Mouse (Mus musculus) intestine, embryonic 14.5 days (tissue): ENCODE results near the gene Cpne6. TPM values are rescaled to one million over a fixed set of nuclear protein-coding genes. Genes with fewer than 3 reads are reported as not detected.

Source experiments
- ATAC-seq: fragments of 200-750 bp; cut with Nextera tagmentation; replicated peaks from 2 replicates; pipeline ENCODE4 v1.8.0; 2017; ENCODE audit warnings: low read depth, moderate number of reproducible peaks, moderate TSS enrichment, moderate library complexity; ENCODE audit not compliant: low FRiP score, low TSS enrichment
- DNase-seq: peaks from one replicate; pipeline ENCODE4 v3.0.0-alpha.2; 2018; ENCODE audit warnings: low spot score
- H3K27ac ChIP-seq: fragments of 300-500 bp; sonication (generic); 2 replicates; pipeline ENCODE4 v1.5.1; 2014; ENCODE audit warnings: low read depth, mild to moderate bottlenecking, control low read depth
- H3K27me3 ChIP-seq: fragments of 300-500 bp; sonication (generic); replicated peaks from 2 replicates; pipeline ENCODE4 v1.6.1; 2014; ENCODE audit warnings: low read length, control low read depth; ENCODE audit not compliant: control insufficient read depth, insufficient read depth
- H3K36me3 ChIP-seq: fragments of 300-500 bp; sonication (generic); 2 replicates; pipeline ENCODE4 v1.6.1; 2014; ENCODE audit warnings: low read length, control low read depth; ENCODE audit not compliant: control insufficient read depth, insufficient read depth
- H3K4me1 ChIP-seq: fragments of 300-500 bp; sonication (generic); replicated peaks from 2 replicates; pipeline ENCODE4 v1.6.1; 2014; ENCODE audit warnings: low read length, control low read depth, mixed read lengths; ENCODE audit not compliant: control insufficient read depth, insufficient read depth
- H3K4me2 ChIP-seq: fragments of 300-500 bp; sonication (generic); 2 replicates; pipeline ENCODE4 v1.6.1; 2014; ENCODE audit warnings: low read length
- H3K4me3 ChIP-seq: fragments of 300-500 bp; sonication (generic); 2 replicates; pipeline ENCODE4 v1.5.1; 2014; ENCODE audit warnings: low read depth, low read length, control low read depth, mixed read lengths
- H3K9ac ChIP-seq: fragments of 300-500 bp; sonication (generic); 2 replicates; pipeline ENCODE4 v1.6.1; 2014; ENCODE audit warnings: mild to moderate bottlenecking, low read length
- H3K9me3 ChIP-seq: fragments of 300-500 bp; sonication (generic); 2 replicates; pipeline ENCODE4 v1.6.1; 2016; ENCODE audit warnings: low read length, control low read depth; ENCODE audit not compliant: control insufficient read depth
- WGBS: fragments of 180-500 bp; shearing (Covaris S2); extraction: QIAGEN DNeasy Blood & Tissue Kit; methylation state at CpG from one replicate; pipeline ENCODE4 v1.1.7; 2014; 5-methylcytosine and 5-hydroxymethylcytosine counted together
- polyA plus RNA-seq: library from polyadenylated mRNA; unstranded; fragments of >200 nt; fragmentation: Nextera tagmentation; extraction: Ambion mirVana; gene quantifications from 2 replicates; pipeline ENCODE4 v1.2.1, GENCODE M21; 2014

Gene Cpne6
- polyA plus RNA-seq, 1 experiment from 2014 or later = 0.37 TPM

DNA sequence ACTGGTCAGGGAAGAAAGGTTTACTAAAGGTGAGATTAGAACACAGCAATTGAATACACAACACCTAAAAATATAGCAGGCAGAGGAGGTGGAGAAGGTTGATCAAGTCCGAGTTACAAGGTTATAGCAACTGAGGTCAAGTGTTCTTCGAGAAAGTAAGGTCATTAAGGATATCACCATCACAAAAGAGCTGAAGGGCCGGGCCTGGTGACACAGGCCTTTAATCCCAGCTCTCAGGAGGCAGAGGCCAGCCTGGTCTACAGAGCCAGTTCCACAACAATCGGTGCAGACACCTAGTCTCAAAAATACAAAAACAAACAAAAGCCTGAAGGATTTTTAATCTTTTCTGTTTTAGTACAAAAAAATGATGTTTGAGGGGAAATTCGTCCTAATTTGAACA is 41.1 kb downstream of the Cpne6 start:
- Histone ChIP-seq H3K9ac (no peak overlapping the region), H3K4me3 (no peak overlapping the region), H3K27me3 (no peaks in the 10 kb centered on the region), H3K36me3 (peaks cover 41% of the 10 kb centered on the region), H3K27ac (no peak overlapping the region), H3K4me2 (no peak overlapping the region), H3K9me3 (no peaks in the 10 kb centered on the region), H3K4me1 (no peaks in the 10 kb centered on the region)
- WGBS = 65% methylated on average over 5 of the region's 5 CpGs
- ATAC-seq (no peak), DNase-seq (no peak)

DNA sequence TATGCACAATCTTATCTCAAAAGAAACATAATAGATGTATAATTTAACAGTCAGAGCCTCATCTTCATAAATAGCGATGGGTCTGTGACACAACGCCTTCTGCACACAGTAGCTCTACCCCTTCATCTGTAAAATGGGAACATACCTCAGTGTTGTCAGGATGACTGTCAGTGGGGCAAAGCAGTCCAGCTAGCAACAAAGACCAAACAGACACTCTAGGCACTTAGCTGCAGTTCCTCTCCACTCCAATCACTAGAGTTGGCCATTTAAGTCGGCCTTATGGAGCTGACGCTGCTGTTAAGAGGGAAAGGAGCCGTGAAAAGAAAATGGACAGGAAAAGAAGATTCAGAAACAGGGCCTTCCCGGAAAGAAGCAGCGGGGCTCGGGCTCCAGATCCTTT is 41.5 kb downstream of the Cpne6 start:
- WGBS = 90% methylated on average over 8 of the region's 8 CpGs
- Histone ChIP-seq H3K4me2 (no peak overlapping the region), H3K9ac (no peak overlapping the region), H3K4me1 (no peaks in the 10 kb centered on the region), H3K4me3 (no peak overlapping the region), H3K9me3 (no peaks in the 10 kb centered on the region), H3K36me3 (peaks cover 36% of the 10 kb centered on the region), H3K27ac (no peak overlapping the region), H3K27me3 (no peaks in the 10 kb centered on the region)
- no peak for ATAC-seq
- DNase-seq = no peak

DNA sequence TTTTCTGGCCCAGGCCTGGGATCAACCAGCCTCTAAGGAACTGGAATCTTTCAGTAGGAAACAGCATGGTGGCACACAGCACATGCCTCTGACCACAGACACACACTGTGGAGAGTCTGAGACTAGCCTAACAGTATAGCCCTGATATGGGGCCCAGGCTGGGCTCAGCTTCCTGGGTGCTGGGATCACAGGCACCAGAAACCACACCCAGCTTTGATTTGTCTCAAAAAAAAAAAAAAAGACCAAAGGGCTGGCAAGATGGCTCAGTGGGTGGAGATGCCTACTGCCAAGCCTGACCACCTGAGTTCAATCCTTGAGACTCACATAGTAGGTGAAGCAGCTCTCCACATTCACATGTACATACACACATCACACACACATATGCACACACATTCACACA is 44.4 kb downstream of the Cpne6 start:
- no peaks in the 10 kb centered on the region for H3K27me3 ChIP-seq
- DNase-seq (no peak), ATAC-seq (no peak)
- H3K4me3 ChIP-seq = no peak overlapping the region
- H3K4me1 ChIP-seq = 0 out of 2 replicates have a peak, but pooled peaks cover 10% of the 10 kb centered on the region
- no peaks in the 10 kb centered on the region for H3K9me3 ChIP-seq
- no peak overlapping the region for H3K4me2 ChIP-seq
- H3K36me3 ChIP-seq = peaks cover 8% of the 10 kb centered on the region
- no peak overlapping the region for H3K27ac ChIP-seq
- no peak overlapping the region for H3K9ac ChIP-seq

DNA sequence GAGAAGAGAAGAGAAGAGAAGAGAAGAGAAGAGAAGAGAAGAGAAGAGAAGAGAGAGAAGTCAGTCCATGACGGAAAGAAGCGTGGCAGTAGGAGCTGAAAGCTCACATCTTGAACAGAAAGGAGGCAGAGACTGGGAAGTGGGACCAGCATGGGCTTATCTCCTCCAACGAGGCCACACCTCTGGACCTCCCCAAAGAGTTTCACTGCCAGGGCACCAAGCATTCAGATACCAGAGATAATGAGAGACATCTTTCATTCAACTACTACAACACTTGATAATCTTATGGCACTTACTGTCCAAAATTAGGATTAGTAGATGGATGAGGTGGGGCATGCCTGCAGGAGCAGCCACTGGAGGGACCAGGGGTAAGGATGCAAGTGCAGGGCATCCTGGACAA is 45.5 kb downstream of the Cpne6 start:
- Histone ChIP-seq H3K9me3 (no peaks in the 10 kb centered on the region), H3K27ac (no peak overlapping the region), H3K36me3 (no peaks in the 10 kb centered on the region), H3K27me3 (no peaks in the 10 kb centered on the region), H3K4me3 (no peak overlapping the region), H3K9ac (no peak overlapping the region), H3K4me1 (0 out of 2 replicates have a peak, but pooled peaks cover 10% of the 10 kb centered on the region), H3K4me2 (no peak overlapping the region)
- DNase-seq (no peak), ATAC-seq (no peak)
- WGBS = 79% methylated on average over 3 of the region's 3 CpGs

DNA sequence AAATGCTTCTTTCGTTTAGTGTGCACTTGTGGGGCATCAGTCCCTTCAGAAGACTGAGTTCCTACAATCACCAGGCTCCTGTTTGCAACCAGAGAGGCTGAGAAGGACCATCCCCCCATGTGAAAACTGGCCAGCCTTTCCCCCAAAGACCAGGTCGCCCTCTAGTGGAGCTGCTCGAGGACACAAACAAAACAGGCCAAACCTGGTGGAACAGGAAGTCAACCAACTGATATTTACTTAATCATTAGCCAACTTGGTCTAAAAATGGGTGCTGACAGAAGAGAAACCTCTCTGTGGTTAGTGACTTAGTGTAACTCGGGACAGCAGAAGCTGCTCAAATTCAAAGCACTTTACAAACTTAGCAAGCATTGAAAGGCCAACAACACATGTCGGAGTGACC is 46.8 kb downstream of the Cpne6 start:
- H3K36me3 ChIP-seq = no peaks in the 10 kb centered on the region
- no peak overlapping the region for H3K9ac ChIP-seq
- H3K9me3 ChIP-seq = no peaks in the 10 kb centered on the region
- 28% methylated on average over 5 of the region's 5 CpGs for WGBS
- H3K4me1 ChIP-seq = peaks cover 20% of the 10 kb centered on the region
- H3K27ac ChIP-seq = 0 out of 2 replicates have a peak overlapping the region, but pooled peaks have one; percentile 43
- ATAC-seq (no peak), DNase-seq (peak; percentile 84)
- no peak overlapping the region for H3K4me2 ChIP-seq
- H3K27me3 ChIP-seq = no peaks in the 10 kb centered on the region
- H3K4me3 ChIP-seq = no peak overlapping the region

DNA sequence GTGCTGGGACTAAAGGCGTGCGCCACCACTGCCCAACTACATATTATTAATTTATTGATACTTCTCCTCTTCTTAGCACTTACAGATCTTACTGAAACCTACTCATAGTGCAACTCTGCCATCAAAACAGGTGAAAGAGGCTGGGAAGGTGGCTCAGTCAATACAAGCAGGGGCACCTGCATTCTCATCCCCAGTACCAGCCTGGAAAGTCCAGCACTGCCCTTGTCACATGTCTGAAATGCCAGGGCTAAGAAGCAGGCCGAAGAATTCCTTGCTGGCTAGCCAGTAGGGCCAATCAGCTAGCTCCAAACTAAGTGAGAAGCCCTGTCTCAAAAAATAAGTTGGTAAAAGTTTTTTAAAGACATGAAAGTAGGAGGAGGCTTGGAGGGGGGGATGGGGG is 47.3 kb downstream of the Cpne6 start:
- Histone ChIP-seq H3K4me2 (no peak overlapping the region), H3K4me3 (no peak overlapping the region), H3K27me3 (no peaks in the 10 kb centered on the region), H3K27ac (no peak overlapping the region), H3K9ac (no peak overlapping the region), H3K9me3 (no peaks in the 10 kb centered on the region), H3K36me3 (no peaks in the 10 kb centered on the region), H3K4me1 (peaks cover 20% of the 10 kb centered on the region)
- ATAC-seq (no peak), DNase-seq (no peak)
- WGBS = 86% methylated on average over 3 of the region's 3 CpGs

DNA sequence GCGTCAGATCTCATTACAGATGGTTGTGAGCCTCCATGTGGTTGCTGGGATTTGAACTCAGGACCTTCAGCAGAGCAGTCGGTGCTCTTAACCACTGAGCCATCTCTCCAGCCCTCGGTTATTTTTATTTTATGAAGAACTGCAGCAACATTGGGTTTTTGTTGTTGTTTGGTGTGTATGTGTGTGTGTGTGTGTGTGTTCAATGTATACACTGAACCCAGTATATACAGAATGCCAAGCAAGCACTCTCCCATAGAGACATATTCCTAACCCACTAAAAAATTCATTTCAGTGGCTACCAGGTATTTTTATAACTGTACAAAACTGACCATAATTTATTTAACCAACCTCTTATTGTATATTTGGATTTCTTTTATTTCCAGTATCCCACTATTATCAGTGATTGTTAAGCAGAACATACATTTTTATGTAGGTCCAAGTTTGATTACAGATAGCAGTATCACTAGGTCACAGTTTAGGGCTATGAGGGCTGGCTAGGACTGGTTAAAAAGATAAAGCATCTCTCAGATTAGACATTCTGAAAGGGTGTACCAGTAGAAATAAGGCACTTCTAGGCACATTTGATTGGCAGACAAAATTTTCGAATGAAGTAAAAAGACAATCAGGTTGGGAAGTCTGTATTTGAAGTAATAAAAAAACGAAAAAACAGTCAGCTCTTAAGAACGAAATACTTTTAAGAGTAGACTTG is 48.6 kb downstream of the Cpne6 start:
- H3K9ac ChIP-seq = peak overlapping the region; percentile 58
- 54% methylated on average over 6 of the region's 6 CpGs for WGBS
- peak overlapping the region; percentile 83 for H3K4me2 ChIP-seq
- H3K4me3 ChIP-seq = peak overlapping the region; percentile 60
- DNase-seq = no peak
- H3K9me3 ChIP-seq = no peaks in the 10 kb centered on the region
- peak overlapping the region; percentile 92; the same call in 1 of the 2 replicates for H3K27ac ChIP-seq
- no peaks in the 10 kb centered on the region for H3K27me3 ChIP-seq
- ATAC-seq = no peak
- peaks cover 13% of the 10 kb centered on the region for H3K36me3 ChIP-seq
- peaks cover 20% of the 10 kb centered on the region for H3K4me1 ChIP-seq

DNA sequence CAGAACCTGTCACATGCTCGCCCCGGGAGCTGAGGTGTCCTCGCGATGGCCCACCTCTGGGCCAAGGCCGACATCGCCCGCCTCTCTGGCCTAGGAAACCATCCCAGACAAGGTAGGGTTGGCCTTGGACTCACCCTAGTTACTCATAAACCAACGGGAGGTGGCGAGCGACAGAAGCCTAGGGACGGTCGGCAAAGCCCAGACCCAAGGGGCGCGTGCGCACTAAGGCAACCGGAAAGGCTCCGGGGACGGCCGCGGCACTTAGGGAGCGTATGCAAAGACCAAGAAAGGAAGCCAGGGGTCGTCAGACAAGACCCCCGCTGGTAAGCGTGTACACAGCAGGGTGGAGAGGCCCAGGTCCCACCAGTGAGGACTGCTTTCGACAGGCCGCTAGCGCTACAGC is 49.6 kb downstream of the Cpne6 start, which contains the start of gene Dcaf11:
Gene Dcaf11 (plus strand): TSS at position 208 of the 403 bp plus-strand sequence.
- ATAC-seq (peak; percentile 84), DNase-seq (no peak)
- H3K9ac ChIP-seq = peak within 1 kb of the TSS; percentile 58
- H3K4me2 ChIP-seq = peak within 1 kb of the TSS; percentile 83
- H3K9me3 ChIP-seq = no peaks in the 10 kb centered on the region
- no peaks in the 10 kb centered on the region for H3K27me3 ChIP-seq
- H3K27ac ChIP-seq = peak within 1 kb of the TSS; percentile 92
- H3K4me3 ChIP-seq = peak within 1 kb of the TSS; percentile 60
- peaks cover 22% of the 10 kb centered on the region for H3K36me3 ChIP-seq
- H3K4me1 ChIP-seq = peaks cover 20% of the 10 kb centered on the region
- under 1% methylated on average over 27 of the region's 27 CpGs for WGBS
